Mouse (Mus musculus): ENCODE measurements around the gene Rpl19.

DNA sequence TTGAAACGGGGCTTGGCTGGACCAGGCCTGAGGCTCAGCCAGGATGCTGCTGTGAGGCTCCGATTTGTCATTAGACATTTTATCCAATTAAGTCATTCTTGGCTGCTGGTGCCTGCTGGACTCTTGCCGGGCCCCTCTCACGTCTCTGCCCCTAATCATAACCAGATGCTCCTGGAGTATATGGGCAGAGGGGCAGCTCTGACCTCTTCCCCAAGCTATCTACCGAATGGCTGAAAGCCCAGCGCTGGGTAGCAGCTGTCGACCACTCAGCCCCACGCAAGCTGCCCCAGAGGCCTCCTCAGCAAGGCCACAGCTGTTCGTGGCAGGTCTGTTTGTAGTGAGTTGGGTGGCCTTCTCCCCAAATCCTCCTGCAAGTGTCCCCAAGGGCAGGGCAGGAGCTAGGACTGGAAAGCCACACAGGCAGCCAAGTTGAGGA is 46.0 kb upstream of the Rpl19 start:
- TF ChIP-seq CTCF (IDR thresholded peaks at IDR 0.05; ENCODE audit: borderline replicate concordance, extremely low read depth, insufficient read depth, insufficient read length) (no peak), POLR2A (IDR thresholded peaks at IDR 0.05; ENCODE audit: borderline replicate concordance, extremely low read depth, insufficient read depth, insufficient read length, poor library complexity, severe bottlenecking) (no peak)

Measured in brain, embryonic 14.5 days (tissue).